Mouse (Mus musculus) megakaryocyte, embryonic 14.5 days (primary cell): ENCODE results near the gene Syce1.

Source experiments
- FLI1 ChIP-seq: IDR thresholded peaks from 2 replicates; pipeline ENCODE4 v1.6.1; 2012; ENCODE audit warnings: low read length, inconsistent platforms, mixed read lengths
- GATA1 ChIP-seq: IDR thresholded peaks from 3 replicates; pipeline ENCODE4 v1.6.1; 2012; ENCODE audit warnings: mixed read lengths, low read length, inconsistent platforms, borderline replicate concordance

DNA sequence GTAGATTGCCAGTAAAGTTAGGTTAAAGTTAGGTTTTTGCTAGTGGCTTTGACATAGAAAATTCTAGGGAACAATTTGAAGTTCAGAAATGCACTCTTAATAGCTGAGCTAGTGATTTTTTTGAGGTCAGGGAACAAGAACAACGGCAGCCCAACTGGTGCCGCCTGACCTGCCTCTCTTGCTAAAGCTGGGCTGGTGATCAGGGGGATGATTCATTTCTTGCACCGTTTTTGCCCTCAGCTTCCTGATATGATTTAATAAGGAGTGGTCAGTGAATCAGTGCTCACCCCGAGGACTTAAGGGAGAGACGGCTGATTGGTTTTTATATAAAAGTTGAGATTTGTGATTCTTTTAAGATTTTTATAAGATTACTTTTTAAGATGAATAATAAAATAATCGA lies 43.8 kb upstream of the Syce1 start:
- TF ChIP-seq GATA1 (no peak), FLI1 (no peak)
